Mouse (Mus musculus): ENCODE results near the gene Kank4.

DNA sequence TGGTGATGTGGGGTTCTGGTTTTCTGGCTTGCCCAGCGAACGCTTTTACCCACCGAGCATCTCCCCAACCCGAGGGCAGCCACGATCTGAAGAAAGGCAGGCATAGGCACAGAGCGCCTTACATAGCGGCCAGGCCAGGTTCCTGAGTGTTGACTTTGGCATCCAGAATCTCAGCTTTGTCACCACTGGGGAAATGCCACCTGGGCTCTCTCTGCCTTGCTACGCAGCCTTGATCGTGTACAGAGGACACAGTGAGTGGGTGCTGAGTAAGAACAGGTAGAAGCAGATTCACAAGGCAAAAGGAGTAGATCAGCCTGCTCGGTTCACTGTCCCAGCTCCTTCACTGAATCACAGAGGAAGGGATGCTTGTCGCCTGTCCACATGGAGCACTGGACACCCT, 15.6 kb downstream of the Kank4 start:
- TF ChIP-seq POLR2A (IDR thresholded peaks at IDR 0.05; ENCODE audit: low read depth, low read length) (no peak), CTCF (IDR thresholded peaks at IDR 0.05; ENCODE audit: borderline replicate concordance, insufficient read depth, low read length) (no peak)
